Mouse (Mus musculus) regulatory T cell (primary cell): ENCODE measurements at regions not wholly inside any gene's neighbourhood (a gene's known extent, or its start where the extent isn't known, plus 50 kb on each side); places are given as distances from the start of the nearest gene placed in this dataset.

Experiments used
- in situ Hi-C: fragments of 300-600 bp; cut with MboI, MseI; formaldehyde crosslinking; loops from one replicate; pipeline ENCODE4 v1.15.1; 2025; ENCODE audit warnings: high pct_unique_total_duplicates

GRCm38 (mm10) chr4:55203731-55204710 lies 145.8 kb upstream of the Rad23b start:
- in situ Hi-C loops: no loop called here

- in situ Hi-C loops: no loop called here
These were observed 143.6 kb upstream of the Rad23b start for GRCm38 (mm10) chr4:55206226-55206625.

GRCm38 (mm10) chr4:55207749-55208385 lies 142.0 kb upstream of the Rad23b start:
- in situ Hi-C loops: no loop called here

- in situ Hi-C loops: no loop called here
These were observed 141.2 kb upstream of the Rad23b start for GRCm38 (mm10) chr4:55208386-55209345.

- in situ Hi-C loops: no loop called here
These were observed 134.2 kb upstream of the Rad23b start for GRCm38 (mm10) chr4:55215425-55216174.

GRCm38 (mm10) chr4:55216175-55216545 lies 133.7 kb upstream of the Rad23b start:
- in situ Hi-C loops: no loop called here

- in situ Hi-C loops: loop anchor here (25.0 kb wide), 1 partner anchor 1338 kb away; no protein-coding TSS in a partner anchor
These were observed 124.1 kb upstream of the Rad23b start for GRCm38 (mm10) chr4:55225766-55226165.

- in situ Hi-C loops: loop anchor here (25.0 kb wide), 1 partner anchor 1340 kb away; no protein-coding TSS in a partner anchor
These were observed 122.4 kb upstream of the Rad23b start for GRCm38 (mm10) chr4:55227394-55227793.

GRCm38 (mm10) chr4:55231522-55231921 lies 118.3 kb upstream of the Rad23b start:
- in situ Hi-C loops: loop anchor here (10.0 to 25.0 kb wide), 2 partner anchors 617 to 1344 kb away; no protein-coding TSS in a partner anchor

GRCm38 (mm10) chr4:55237856-55238255 lies 112.0 kb upstream of the Rad23b start:
- in situ Hi-C loops: loop anchor here (10.0 to 25.0 kb wide), 2 partner anchors 623 to 1351 kb away; no protein-coding TSS in a partner anchor

- in situ Hi-C loops: loop anchor here (25.0 kb wide), 1 partner anchor 1353 kb away; no protein-coding TSS in a partner anchor
These were observed 109.4 kb upstream of the Rad23b start for GRCm38 (mm10) chr4:55240450-55240849.

GRCm38 (mm10) chr4:55242331-55242730 lies 107.5 kb upstream of the Rad23b start:
- in situ Hi-C loops: loop anchor here (25.0 kb wide), 1 partner anchor 1355 kb away; no protein-coding TSS in a partner anchor

- in situ Hi-C loops: loop anchor here (25.0 kb wide), 1 partner anchor 1356 kb away; no protein-coding TSS in a partner anchor
These were observed 106.5 kb upstream of the Rad23b start for GRCm38 (mm10) chr4:55243091-55244058.

- in situ Hi-C loops: loop anchor here (25.0 kb wide), 1 partner anchor 1358 kb away; no protein-coding TSS in a partner anchor
These were observed 104.1 kb upstream of the Rad23b start for GRCm38 (mm10) chr4:55245789-55246188.

- in situ Hi-C loops: no loop called here
These were observed 99.5 kb upstream of the Rad23b start for GRCm38 (mm10) chr4:55250334-55250733.

GRCm38 (mm10) chr4:55251546-55251945 lies 98.3 kb upstream of the Rad23b start:
- in situ Hi-C loops: no loop called here

GRCm38 (mm10) chr4:55253769-55254168 lies 96.1 kb upstream of the Rad23b start:
- in situ Hi-C loops: no loop called here

GRCm38 (mm10) chr4:55271965-55272630 lies 77.7 kb upstream of the Rad23b start:
- in situ Hi-C loops: loop anchor here (5.0 kb wide), 1 partner anchor 90 kb away; no protein-coding TSS in a partner anchor
